Mouse (Mus musculus): ENCODE data around the gene Fhl1.

Fhl1 gene

GRCm38 (mm10) chrX:56752144-56752543, 20.6 kb downstream of the Fhl1 start:
- peak; percentile 30 for DNase-seq (ENCODE audit: low read depth, low spot score)

GRCm38 (mm10) chrX:56753317-56754289, 22.0 kb downstream of the Fhl1 start:
- DNase-seq (ENCODE audit: low read depth, low spot score) = peak; percentile 81

GRCm38 (mm10) chrX:56755646-56756045, 24.1 kb downstream of the Fhl1 start:
- peak; percentile 56 for DNase-seq (ENCODE audit: low read depth, low spot score)

GRCm38 (mm10) chrX:56756352-56756751, 24.8 kb downstream of the Fhl1 start:
- DNase-seq (ENCODE audit: low read depth, low spot score) = peak; percentile 27

- DNase-seq (ENCODE audit: low read depth, low spot score) = no peak
Measured at GRCm38 (mm10) chrX:56760257-56760760, 28.7 kb downstream of the Fhl1 start.

- DNase-seq (ENCODE audit: low read depth, low spot score) = no peak
Measured at GRCm38 (mm10) chrX:56769838-56770237, 38.3 kb downstream of the Fhl1 start.

GRCm38 (mm10) chrX:56771751-56772150, 40.2 kb downstream of the Fhl1 start:
- no peak for DNase-seq (ENCODE audit: low read depth, low spot score)

- no peak for DNase-seq (ENCODE audit: low read depth, low spot score)
Measured at GRCm38 (mm10) chrX:56773329-56773728, 41.7 kb downstream of the Fhl1 start.

- DNase-seq (ENCODE audit: low read depth, low spot score) = peak; percentile 5
Measured at GRCm38 (mm10) chrX:56786281-56787061, 54.9 kb downstream of the Fhl1 start.

GRCm38 (mm10) chrX:56787486-56787885, 55.9 kb downstream of the Fhl1 start:
- DNase-seq (ENCODE audit: low read depth, low spot score) = no peak

GRCm38 (mm10) chrX:56790591-56790990, 59.0 kb downstream of the Fhl1 start:
- no peak for DNase-seq (ENCODE audit: low read depth, low spot score)

GRCm38 (mm10) chrX:56791268-56791667, 59.7 kb downstream of the Fhl1 start:
- peak; percentile 80 for DNase-seq (ENCODE audit: low read depth, low spot score)

- DNase-seq (ENCODE audit: low read depth, low spot score) = no peak
Measured at GRCm38 (mm10) chrX:56821765-56822603, 90.4 kb downstream of the Fhl1 start, which contains the start of gene Map7d3. Gene Map7d3 (minus strand): TSS chrX:56822326.

- DNase-seq (ENCODE audit: low read depth, low spot score) = no peak
Measured at GRCm38 (mm10) chrX:56827492-56827891, 95.9 kb downstream of the Fhl1 start.

- DNase-seq (ENCODE audit: low read depth, low spot score) = no peak
Measured at GRCm38 (mm10) chrX:56835842-56836241, 104.3 kb downstream of the Fhl1 start.

GRCm38 (mm10) chrX:56839369-56839768, 107.8 kb downstream of the Fhl1 start:
- DNase-seq (ENCODE audit: low read depth, low spot score) = peak; percentile 31

- DNase-seq (ENCODE audit: low read depth, low spot score) = peak; percentile 13
Measured at GRCm38 (mm10) chrX:56841255-56841654, 109.7 kb downstream of the Fhl1 start.

Measured in brain, adult 2 months (tissue).